Mouse (Mus musculus): ENCODE data around the gene Fuca1. TPM values are rescaled to one million over a fixed set of nuclear protein-coding genes. Genes with fewer than 3 reads are reported as not detected.

The Fuca1 gene
- total and polyA plus RNA-seq, 3 experiments: 26.8 to 48.6 TPM; not detected in 1

- H3K36me3 ChIP-seq (ENCODE audit: control insufficient read depth in 1 of 2, insufficient read depth in 2 of 2, low read length in 2 of 2): peaks cover 0 to 9% of the 10 kb centered on the region in 2 experiments; a peak in 2 of 4 replicates
- H3K9ac ChIP-seq (ENCODE audit: control insufficient read depth, low read depth, low read length, poor library complexity, severe bottlenecking): no peak overlapping the region
- no peaks in the 10 kb centered on the region for H3K27me3 ChIP-seq (ENCODE audit: control insufficient read depth in 1 of 2, insufficient read depth in 2 of 2, low read length in 2 of 2)
- H3K9me3 ChIP-seq (replicated peaks; ENCODE audit: insufficient read depth, low read length): no peaks in the 10 kb centered on the region
- H3K27ac ChIP-seq (ENCODE audit: control insufficient read depth, low read depth, low read length): no peak overlapping the region
- peaks cover 3 to 11% of the 10 kb centered on the region in 2 experiments; a peak in 3 of 4 replicates for H3K4me1 ChIP-seq (ENCODE audit: control insufficient read depth in 1 of 2, insufficient read depth in 2 of 2, low read length in 2 of 2)
- no peaks in the 10 kb centered on the region for H3K79me2 ChIP-seq (ENCODE audit: control insufficient read depth, insufficient read depth, low read length, poor library complexity)
- H3K4me3 ChIP-seq (ENCODE audit: control insufficient read depth in 1 of 2, insufficient read depth in 1 of 2, low read depth in 2 of 2, low read length in 2 of 2): no peak overlapping the region
- no peak for DNase-seq (ENCODE audit: low read depth, low spot score)
- TF ChIP-seq ZKSCAN1 (IDR thresholded peaks at IDR 0.05; ENCODE audit: low read depth, low read length) (no peak), TAL1 (IDR thresholded peaks at IDR 0.05; ENCODE audit: low read length) (no peak), MXI1 (IDR thresholded peaks at IDR 0.05; ENCODE audit: low read depth, low read length) (no peak), POLR2AphosphoS2 (IDR thresholded peaks at IDR 0.05; ENCODE audit: low read length) (no peak), ELF1 (IDR thresholded peaks at IDR 0.05; ENCODE audit: low read depth, low read length) (no peak), MYC (IDR thresholded peaks at IDR 0.05; ENCODE audit: low read depth, low read length) (no peak), NELFE (IDR thresholded peaks at IDR 0.05; ENCODE audit: low read depth, low read length) (no peak), RCOR1 (IDR thresholded peaks at IDR 0.05; ENCODE audit: low read depth, low read length) (no peak), E2F4 (IDR thresholded peaks at IDR 0.05; ENCODE audit: borderline replicate concordance, low read depth, low read length) (no peak), EP300 (IDR thresholded peaks at IDR 0.05; ENCODE audit: low read depth in 1 of 2, low read length in 2 of 2) (no peak), POLR2AphosphoS5 (IDR thresholded peaks at IDR 0.05; ENCODE audit: borderline replicate concordance, low read depth, low read length) (no peak), CHD1 (IDR thresholded peaks at IDR 0.05; ENCODE audit: low read depth, low read length) (no peak), BHLHE40 (IDR thresholded peaks at IDR 0.05; ENCODE audit: borderline replicate concordance, low read depth, low read length) (no peak), HCFC1 (IDR thresholded peaks at IDR 0.05; ENCODE audit: low read depth, low read length) (no peak), MYB (IDR thresholded peaks at IDR 0.05; ENCODE audit: low read depth, low read length) (no peak), ZMIZ1 (IDR thresholded peaks at IDR 0.05; ENCODE audit: low read depth, low read length) (no peak)
Observed at GRCm38 (mm10) chr4:135884531-135884930, 36.0 kb upstream of the Fuca1 start.

- Histone ChIP-seq H3K27ac (ENCODE audit: control insufficient read depth, low read depth, low read length) (no peak overlapping the region), H3K9ac (ENCODE audit: control insufficient read depth, low read depth, low read length, poor library complexity, severe bottlenecking) (no peak overlapping the region), H3K4me3 (ENCODE audit: control insufficient read depth in 1 of 2, insufficient read depth in 1 of 2, low read depth in 2 of 2, low read length in 2 of 2) (no peak overlapping the region), H3K4me1 (ENCODE audit: control insufficient read depth in 1 of 2, insufficient read depth in 2 of 2, low read length in 2 of 2) (peaks cover 3 to 14% of the 10 kb centered on the region in 2 experiments; a peak in 3 of 4 replicates), H3K27me3 (ENCODE audit: control insufficient read depth in 1 of 2, insufficient read depth in 2 of 2, low read length in 2 of 2) (no peaks in the 10 kb centered on the region), H3K79me2 (ENCODE audit: control insufficient read depth, insufficient read depth, low read length, poor library complexity) (no peaks in the 10 kb centered on the region), H3K9me3 (replicated peaks; ENCODE audit: insufficient read depth, low read length) (no peaks in the 10 kb centered on the region), H3K36me3 (ENCODE audit: control insufficient read depth in 1 of 2, insufficient read depth in 2 of 2, low read length in 2 of 2) (peaks cover 0 to 9% of the 10 kb centered on the region in 2 experiments; a peak in 2 of 4 replicates)
- no peak for DNase-seq (ENCODE audit: low read depth, low spot score)
- TF ChIP-seq ZNF384 (IDR thresholded peaks at IDR 0.05; ENCODE audit: low read depth, low read length) (no peak), USF2 (IDR thresholded peaks at IDR 0.05; ENCODE audit: borderline replicate concordance in 1 of 2, insufficient read depth in 1 of 2, low read depth in 1 of 2, low read length in 2 of 2) (no peak), NRF1 (IDR thresholded peaks at IDR 0.05; ENCODE audit: insufficient read depth, low read depth, low read length, poor library complexity, severe bottlenecking) (no peak), MYC (IDR thresholded peaks at IDR 0.05; ENCODE audit: low read depth, low read length) (no peak), ETS1 (IDR thresholded peaks at IDR 0.05; ENCODE audit: low read depth, low read length) (no peak), ELF1 (IDR thresholded peaks at IDR 0.05; ENCODE audit: low read depth, low read length) (no peak), CHD2 (IDR thresholded peaks at IDR 0.05; ENCODE audit: low read length) (no peak), ZMIZ1 (IDR thresholded peaks at IDR 0.05; ENCODE audit: low read depth, low read length) (no peak), RAD21 (IDR thresholded peaks at IDR 0.05; ENCODE audit: low read depth, low read length) (no peak), POLR2A (IDR thresholded peaks at IDR 0.05; ENCODE audit: control insufficient read depth in 1 of 2, insufficient read depth in 1 of 2, low read depth in 1 of 2, low read length in 2 of 2, poor library complexity in 1 of 2) (no peak), TCF12 (IDR thresholded peaks at IDR 0.05; ENCODE audit: low read depth, low read length) (no peak), MYB (IDR thresholded peaks at IDR 0.05; ENCODE audit: low read depth, low read length) (no peak), CHD1 (IDR thresholded peaks at IDR 0.05; ENCODE audit: low read depth, low read length) (no peak), MAZ (IDR thresholded peaks at IDR 0.05; ENCODE audit: low read depth, low read length) (no peak), POLR2AphosphoS2 (IDR thresholded peaks at IDR 0.05; ENCODE audit: low read length) (no peak), TAL1 (IDR thresholded peaks at IDR 0.05; ENCODE audit: low read length) (no peak), RCOR1 (IDR thresholded peaks at IDR 0.05; ENCODE audit: low read depth, low read length) (no peak), JUND (IDR thresholded peaks at IDR 0.05; ENCODE audit: low read depth, low read length) (no peak), EP300 (IDR thresholded peaks at IDR 0.05; ENCODE audit: low read depth in 1 of 2, low read length in 2 of 2) (no peak), GABPA (IDR thresholded peaks at IDR 0.05; ENCODE audit: low read depth, low read length) (no peak)
Observed at GRCm38 (mm10) chr4:135885676-135886075, 34.9 kb upstream of the Fuca1 start.
